Mouse (Mus musculus): ENCODE results near the gene Mif.
"Not testable (repeated sequence)": the region's sequence is repeated elsewhere in the genome, so short reads cannot be mapped to it uniquely, and the experiment has no call there.

The Mif gene

GRCm38 (mm10) chr10:75859786-75860470, at the start of gene Mif:
Gene Mif (minus strand): TSS chr10:75860240.
- DNase-seq: peak; percentile 91

- no peak for DNase-seq
Observed at GRCm38 (mm10) chr10:75906882-75907281, 46.8 kb upstream of the Mif start.

- DNase-seq: no peak
Observed at GRCm38 (mm10) chr10:75904391-75904790, 44.4 kb upstream of the Mif start.

GRCm38 (mm10) chr10:75898846-75899245, 38.8 kb upstream of the Mif start:
- DNase-seq: no peak

GRCm38 (mm10) chr10:75898039-75898564, 38.1 kb upstream of the Mif start:
- no peak for DNase-seq

- DNase-seq: peak; percentile 40
Observed at GRCm38 (mm10) chr10:75897373-75897772, 37.3 kb upstream of the Mif start.

GRCm38 (mm10) chr10:75896208-75896607, 36.2 kb upstream of the Mif start:
- DNase-seq: no peak

GRCm38 (mm10) chr10:75895730-75896129, 35.7 kb upstream of the Mif start:
- DNase-seq: no peak

GRCm38 (mm10) chr10:75894601-75895000, 34.6 kb upstream of the Mif start:
- DNase-seq: no peak

GRCm38 (mm10) chr10:75893089-75893750, 33.2 kb upstream of the Mif start, which contains the start of gene Derl3:
Gene Derl3 (plus strand): TSS chr10:75893413.
- DNase-seq: peak; percentile 95

- no peak for DNase-seq
Observed at GRCm38 (mm10) chr10:75889406-75890153, 29.5 kb upstream of the Mif start.

- not testable (repeated sequence) for DNase-seq
Observed at GRCm38 (mm10) chr10:75887504-75887903, 27.5 kb upstream of the Mif start.

GRCm38 (mm10) chr10:75884742-75885141, 24.7 kb upstream of the Mif start:
- DNase-seq: no peak

- DNase-seq: peak; percentile 65
Observed at GRCm38 (mm10) chr10:75883232-75883552, 23.2 kb upstream of the Mif start.

GRCm38 (mm10) chr10:75882433-75883231, 22.6 kb upstream of the Mif start:
- DNase-seq: no peak

- no peak for DNase-seq
Observed at GRCm38 (mm10) chr10:75881578-75882432, 21.8 kb upstream of the Mif start.

- no peak for DNase-seq
Observed at GRCm38 (mm10) chr10:75880771-75881577, 20.9 kb upstream of the Mif start.

GRCm38 (mm10) chr10:75880351-75880750, 20.3 kb upstream of the Mif start:
- no peak for DNase-seq

GRCm38 (mm10) chr10:75878836-75879235, 18.8 kb upstream of the Mif start:
- DNase-seq: no peak

- no peak for DNase-seq
Observed at GRCm38 (mm10) chr10:75873543-75874170, 13.6 kb upstream of the Mif start.

All from thymus, postnatal 25 days (tissue).